Mouse (Mus musculus) embryonic fibroblast, embryonic 13.5 days (primary cell): ENCODE measurements around the gene Spp2.

Source experiments
- CTCF ChIP-seq: IDR thresholded peaks from 2 replicates; pipeline ENCODE4 v1.5.1; 2011; ENCODE audit warnings: mild to moderate bottlenecking, control low read depth, low read length, moderate library complexity, borderline replicate concordance; ENCODE audit not compliant: insufficient read depth
- POLR2A ChIP-seq: IDR thresholded peaks from 2 replicates; pipeline ENCODE4 v1.6.1; 2011; ENCODE audit warnings: low read depth, mild to moderate bottlenecking, control low read depth, low read length, moderate library complexity

DNA sequence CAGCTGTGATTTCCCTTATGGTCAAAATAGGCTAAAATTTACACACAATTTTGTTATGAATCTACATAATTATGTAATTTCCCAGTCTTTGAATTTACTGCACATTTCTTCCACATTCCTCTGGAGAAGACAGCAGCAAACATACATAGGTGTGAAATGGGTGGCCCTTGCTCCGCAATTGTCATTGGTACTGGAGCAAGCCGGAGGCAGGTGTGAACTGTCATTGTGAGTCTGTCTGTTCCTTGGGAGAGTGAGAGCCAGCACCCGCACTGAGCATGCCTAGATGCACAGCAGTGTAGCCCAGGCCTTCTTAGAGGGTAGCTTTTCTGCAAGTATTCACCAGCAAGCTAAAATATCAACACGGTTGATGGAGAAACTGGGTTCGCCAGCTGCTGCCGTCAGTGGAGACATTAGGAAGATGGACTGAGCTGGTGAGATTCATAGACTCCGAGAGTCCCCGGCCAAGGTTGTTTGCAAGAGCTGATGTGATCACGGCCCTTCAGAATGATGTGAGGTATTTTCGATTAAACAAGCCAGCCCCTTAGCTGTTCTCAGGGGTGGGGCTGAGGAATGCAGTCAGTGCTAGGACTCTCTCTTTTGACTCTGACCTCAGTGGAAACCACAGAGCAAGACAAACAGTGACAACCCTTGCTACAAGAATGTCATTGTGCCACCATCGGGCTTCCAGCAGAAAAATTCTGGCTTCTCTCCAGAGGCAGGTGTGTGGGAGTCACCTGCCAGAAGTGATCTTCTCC lies 21.4 kb downstream of the Spp2 start:
- TF ChIP-seq CTCF (no peak), POLR2A (no peak)
